Mouse (Mus musculus) inflammation-experienced regulatory T-cells, adult 6 months (primary cell): ENCODE data around the gene Rhof. TPM values are rescaled to one million over a fixed set of nuclear protein-coding genes. Genes with fewer than 3 reads are reported as not detected.

Source experiments
- ATAC-seq: one replicate; pipeline ENCODE4 v1.8.0; 2017
- polyA plus RNA-seq, 3 experiments: library from polyadenylated mRNA; unstranded; fragments of 100-300 nt; shearing (Covaris generic); gene quantifications; one replicate each; pipeline ENCODE4 v1.2.1; 2017

Gene Rhof
- 10 to 100 TPM; 62.4 to 71.7 (median 66.6) TPM for polyA plus RNA-seq

DNA sequence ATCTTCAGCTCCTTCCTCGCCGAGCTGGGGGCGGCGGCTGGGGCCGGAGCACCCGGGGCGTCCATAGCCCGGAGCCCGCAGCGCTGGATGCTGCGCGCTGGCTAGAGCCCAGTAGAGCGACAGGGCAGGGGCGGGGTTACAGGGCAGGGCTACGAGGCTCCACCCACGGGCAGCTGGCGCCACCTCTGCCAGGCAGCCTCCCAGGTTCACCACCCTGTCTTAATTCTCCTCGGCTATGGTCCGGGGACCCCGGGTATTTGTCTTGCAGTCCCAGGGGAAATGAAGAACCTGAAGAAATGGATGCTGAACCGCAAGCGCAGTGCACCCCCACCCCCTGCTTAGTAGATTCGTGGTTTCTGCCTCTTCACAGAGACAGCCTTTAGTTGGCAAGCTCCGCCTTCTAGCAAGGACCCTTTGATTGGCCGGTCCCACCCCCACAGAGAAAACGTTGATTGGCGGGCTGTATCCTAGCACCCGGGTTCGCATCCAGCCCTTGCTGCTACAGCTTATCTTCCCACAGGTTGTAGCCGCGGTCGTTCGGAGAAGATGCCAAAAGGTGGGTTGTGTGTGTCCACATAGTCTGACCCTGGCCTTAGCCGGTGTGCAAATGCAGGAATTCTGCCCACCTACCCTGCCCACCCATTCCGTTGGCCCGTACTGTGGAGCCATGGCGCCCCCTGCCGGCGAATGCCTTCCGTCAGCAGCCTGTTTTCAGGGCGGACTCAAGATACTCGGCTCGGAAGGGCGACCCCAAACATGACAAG is at the start of gene Rhof:
TSS of gene Rhof (minus strand) at position 385 of the 764 bp plus-strand sequence.
- peak; percentile 68 for ATAC-seq

DNA sequence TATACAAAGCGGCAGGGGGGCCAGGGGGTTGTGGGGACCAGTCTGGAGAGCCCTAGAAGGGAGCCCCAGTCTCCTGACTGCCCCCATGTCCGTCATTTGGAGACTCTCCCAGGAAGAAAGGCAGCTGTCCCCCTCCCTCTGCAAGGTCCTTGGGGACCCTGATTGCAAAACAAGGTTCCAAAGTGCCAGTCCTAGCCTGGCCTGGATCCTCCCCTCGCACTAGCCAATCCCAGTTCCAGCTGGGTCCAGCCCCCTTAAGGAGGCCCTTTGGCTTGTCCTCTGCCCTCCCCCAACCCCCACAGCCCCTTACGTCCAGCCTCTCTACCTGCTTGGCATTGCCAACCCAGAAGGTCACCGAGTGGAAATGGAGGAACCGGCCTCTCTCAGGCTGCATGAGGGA is 49.0 kb upstream of the Rhof start:
- no peak for ATAC-seq

DNA sequence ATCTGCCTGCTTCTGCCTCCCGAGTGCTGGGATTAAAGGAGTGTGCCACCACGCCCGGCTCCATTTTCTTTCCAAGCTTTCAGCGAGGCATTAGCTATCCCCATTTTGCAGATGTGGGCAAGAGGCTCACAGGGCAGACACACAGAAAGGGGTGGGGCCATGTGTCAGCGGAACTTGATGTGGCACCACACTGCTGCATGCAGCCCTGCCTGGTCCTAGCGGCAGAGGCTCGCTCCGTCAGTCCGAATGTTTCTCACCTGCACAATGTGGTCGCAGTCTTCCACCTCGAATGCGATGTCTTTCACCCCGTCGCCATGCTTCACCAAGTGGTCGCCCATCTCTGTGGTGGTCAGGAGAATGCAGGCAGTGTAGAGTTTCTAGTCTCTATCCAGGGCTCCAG is 47.9 kb upstream of the Rhof start:
- no peak for ATAC-seq

DNA sequence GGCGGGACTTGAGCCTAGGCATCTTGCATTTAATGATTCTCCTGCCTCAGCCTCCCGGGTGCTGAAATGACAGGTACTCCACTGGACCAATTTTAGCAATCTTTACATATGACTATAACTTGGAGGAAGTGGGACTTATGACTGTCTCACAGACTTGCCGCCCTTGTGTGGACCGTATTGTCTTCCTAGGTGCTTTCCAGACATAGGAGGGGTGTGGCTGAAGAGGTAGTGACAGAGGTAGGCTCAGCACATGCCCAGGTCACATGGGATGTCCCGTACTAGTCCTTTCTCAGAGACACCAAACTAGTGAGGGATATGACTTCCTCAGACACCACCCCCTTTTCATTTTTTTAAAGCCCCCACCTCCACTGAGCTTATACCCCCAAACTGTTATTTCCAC is 46.3 kb upstream of the Rhof start:
- ATAC-seq = no peak

DNA sequence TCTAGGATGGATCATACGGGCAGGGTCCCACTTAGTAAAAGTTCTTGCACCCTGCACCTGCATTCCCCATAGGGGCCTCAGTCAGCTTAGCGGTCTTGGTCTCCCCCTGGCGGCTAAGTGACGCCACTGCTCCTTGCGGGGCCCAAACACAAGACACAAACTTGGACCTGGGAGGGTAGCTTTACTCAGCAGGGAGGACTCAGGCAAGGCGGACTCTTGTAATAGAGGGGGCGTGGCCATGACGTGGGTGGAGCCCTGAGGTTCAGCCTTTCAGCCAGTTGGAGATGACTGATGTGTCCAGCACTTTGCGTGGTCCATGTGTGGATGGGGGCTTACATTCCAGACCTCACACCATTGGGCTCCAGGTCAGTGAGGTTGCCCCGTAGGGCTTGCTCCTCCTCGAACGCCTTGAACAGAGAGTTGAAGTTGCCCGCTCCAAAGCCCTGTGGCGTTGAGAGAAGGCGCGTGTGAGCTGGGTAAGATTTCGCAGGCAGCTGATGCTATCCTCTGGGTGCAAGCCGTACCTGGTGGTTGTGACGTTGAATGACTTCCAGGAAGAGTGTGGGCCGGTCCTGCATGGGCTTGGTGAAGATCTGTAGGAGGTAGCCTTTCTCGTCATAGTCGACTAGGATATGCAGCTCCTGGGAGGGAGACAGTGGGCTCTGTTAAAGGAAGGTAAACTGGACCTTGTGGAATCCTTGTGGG is 39.3 kb upstream of the Rhof start:
- ATAC-seq = peak; percentile 78

DNA sequence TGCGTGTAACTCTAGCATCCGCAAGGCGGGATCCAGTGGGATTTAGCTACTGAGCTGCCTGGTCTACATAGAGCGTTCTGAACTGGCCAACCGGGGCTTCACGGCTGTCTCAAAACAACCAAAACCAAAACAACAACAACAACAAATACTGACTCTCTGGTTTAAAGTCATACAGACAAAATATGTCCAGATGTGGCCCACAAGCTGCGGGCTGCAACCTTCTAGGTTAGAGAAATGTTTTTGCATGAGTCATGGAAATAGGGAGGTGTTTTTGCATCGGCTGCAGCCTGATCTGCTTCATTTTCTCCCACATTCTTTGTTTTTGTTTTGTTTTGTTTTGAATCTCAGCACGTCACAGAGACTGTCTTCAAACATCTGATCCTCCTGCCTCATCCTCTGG is 37.9 kb upstream of the Rhof start:
- no peak for ATAC-seq

DNA sequence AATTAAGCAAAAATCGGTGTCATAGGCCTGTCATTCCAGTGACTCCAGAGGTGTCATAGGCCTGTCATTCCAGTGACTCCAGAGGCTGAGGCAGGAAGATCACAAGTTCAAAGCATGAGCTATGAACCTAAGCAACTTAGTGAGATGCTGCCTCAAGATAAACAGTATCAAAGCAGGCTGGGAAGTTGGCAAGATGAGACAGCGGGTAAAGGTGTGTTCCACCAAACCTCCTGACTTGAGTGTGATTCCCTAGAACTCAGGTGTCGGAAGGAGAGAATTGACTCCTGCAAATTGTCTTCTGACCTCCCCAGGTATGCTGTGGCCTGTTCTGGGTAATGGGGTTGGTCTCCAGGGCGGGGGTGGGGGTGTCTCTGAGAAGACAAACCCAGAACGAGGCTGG is 36.8 kb upstream of the Rhof start, which contains the start of gene Psmd9:
TSS of gene Psmd9 (plus strand) at position 130 of the 400 bp plus-strand sequence.
- ATAC-seq = no peak

DNA sequence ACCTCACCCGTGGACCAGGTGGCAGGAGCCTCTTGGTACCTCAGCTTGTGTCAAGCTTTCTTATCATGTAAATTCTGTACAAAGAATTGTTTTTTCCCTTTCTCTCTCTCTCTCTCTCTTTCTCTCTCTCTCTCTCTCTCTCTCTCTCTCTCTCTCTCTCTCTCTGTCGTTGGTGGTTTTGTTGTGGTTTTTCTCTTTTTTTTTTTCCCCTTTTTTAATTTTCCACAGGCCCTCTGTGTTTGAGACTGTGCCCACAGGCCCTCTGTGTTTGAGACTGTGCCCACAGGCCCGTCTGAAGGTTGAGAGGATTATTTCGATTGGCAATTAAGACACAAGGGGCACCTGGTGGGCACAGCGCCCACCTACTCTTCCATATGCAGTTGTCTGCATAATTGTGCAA is 35.1 kb upstream of the Rhof start:
- no peak for ATAC-seq

DNA sequence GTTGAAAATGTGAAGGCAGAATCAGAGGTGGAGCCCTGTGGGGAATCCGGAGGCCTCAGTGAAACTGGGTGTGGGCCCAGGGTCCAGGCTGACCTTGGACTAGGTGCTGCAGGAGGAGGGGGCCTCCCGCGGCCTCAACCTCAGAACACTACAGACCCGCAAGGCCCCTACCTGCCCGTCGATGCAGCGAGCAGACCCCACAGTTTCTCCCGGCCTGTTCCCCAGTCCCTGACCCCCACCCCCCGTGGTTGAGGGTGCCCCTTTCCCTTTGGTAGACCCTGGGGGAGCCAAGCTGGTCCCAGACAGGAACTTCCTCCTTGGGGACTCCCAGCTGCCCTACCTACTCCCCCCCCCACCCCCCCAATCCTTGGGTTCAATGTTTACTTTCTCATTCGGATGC is 33.9 kb upstream of the Rhof start:
- no peak for ATAC-seq

DNA sequence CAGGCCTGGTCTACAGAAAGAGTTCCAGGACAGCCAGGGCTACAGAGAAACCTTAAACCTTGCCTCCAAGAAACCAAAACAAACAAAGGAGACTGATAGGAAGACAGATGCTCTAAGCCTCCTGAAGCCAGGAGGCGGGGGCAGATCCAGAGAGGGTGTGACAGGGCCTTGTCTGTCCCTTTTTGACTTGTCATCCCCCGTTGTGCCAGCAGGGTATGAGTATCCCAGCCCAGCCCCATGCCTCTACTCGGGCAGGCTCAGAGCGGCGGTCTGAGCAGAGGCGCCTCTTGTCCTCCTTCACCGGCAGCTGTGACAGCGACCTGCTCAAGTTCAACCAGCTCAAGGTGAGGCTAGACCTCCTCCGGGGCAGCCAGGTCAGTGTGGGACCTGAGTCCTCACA is 30.4 kb upstream of the Rhof start:
- no peak for ATAC-seq

DNA sequence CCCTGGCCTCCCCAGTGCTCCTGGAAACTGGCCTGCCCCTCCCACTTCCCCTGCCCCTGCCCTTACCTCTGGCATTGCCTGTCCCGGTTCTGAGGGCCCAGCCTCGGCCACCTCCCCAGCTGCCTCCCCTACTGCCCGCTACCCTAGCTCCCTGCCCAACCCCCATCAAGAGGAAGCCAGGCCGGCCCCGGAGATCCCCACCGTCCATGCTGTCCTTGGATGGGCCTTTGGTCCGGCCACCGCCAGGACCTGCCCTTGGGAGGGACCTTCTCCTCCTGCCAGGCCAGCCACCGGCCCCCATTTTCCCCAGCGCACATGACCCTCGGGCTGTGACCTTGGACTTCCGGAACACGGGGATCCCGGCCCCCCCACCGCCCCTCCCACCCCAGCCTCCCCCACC is 27.8 kb upstream of the Rhof start:
- no peak for ATAC-seq

DNA sequence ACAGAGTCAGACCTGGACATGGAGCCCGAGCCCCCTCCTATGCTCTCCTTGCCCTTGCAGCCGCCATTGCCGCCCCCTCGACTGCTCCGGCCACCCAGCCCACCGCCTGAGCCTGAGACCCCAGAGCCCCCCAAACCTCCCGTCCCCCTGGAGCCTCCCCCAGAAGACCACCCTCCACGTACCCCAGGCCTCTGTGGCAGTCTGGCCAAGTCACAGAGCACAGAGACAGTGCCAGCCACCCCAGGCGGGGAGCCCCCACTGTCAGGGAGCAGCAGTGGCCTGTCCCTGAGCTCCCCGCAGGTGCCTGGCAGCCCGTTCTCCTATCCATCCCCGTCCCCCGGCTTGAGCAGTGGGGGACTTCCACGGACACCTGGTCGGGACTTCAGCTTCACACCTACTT is 27.4 kb upstream of the Rhof start:
- ATAC-seq = no peak

DNA sequence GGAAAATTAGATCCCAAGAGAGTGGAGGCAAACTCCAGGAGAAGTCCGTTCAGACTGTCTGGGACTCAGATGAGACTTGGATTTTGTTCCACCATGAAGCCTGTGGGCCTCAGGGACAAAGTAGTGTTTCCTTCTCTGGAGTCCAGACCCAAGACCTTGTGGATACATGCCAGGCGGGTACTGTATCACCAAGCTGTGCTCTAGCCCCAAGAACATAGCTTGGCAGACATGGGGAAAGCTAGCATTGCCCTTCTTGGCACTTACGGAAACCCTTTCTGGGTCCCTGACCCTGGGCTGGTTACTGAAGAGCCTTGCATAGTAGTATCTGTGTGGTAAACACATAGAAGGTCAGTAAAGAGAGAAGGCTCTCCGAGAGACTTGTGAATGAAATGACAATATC is 27.0 kb upstream of the Rhof start:
- ATAC-seq = no peak

DNA sequence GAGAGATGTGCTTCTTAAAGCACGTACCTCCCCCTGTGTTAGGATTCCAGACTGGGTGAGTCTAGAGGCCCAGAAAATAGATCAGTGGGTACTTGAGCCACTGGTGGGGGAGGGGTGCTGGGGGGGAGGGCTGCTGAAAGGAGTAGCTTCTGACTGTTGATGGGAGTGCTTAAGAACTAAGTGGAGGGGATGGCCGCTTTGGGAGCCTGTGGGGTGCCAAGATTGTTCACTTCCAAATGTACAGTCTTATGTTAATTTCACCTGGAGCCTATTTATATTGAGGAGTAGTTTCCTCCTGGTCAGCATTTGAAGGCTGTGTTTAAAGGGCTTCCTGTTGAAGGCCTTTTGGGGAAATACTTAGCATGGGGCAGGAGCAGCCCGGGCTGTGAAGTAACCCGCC is 25.5 kb upstream of the Rhof start:
- no peak for ATAC-seq

DNA sequence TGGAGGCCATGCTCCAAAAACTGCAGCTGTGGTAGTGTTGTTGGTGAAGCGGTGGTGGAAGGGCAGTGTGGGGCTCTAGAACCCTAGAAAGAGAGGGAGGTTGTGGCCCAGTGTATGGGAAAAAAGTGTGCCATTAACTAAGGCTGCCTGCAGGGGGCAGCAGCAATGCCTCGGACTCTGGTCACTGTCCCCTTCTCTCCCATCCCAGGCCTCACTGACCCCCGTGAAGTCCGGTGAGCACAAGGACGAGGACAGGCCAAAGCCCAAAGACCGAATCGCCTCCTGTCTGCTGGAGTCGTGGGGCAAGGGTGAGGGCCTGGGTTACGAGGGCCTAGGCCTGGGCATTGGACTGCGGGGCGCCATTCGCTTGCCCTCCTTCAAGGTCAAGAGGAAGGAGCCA is 24.3 kb upstream of the Rhof start:
- no peak for ATAC-seq

DNA sequence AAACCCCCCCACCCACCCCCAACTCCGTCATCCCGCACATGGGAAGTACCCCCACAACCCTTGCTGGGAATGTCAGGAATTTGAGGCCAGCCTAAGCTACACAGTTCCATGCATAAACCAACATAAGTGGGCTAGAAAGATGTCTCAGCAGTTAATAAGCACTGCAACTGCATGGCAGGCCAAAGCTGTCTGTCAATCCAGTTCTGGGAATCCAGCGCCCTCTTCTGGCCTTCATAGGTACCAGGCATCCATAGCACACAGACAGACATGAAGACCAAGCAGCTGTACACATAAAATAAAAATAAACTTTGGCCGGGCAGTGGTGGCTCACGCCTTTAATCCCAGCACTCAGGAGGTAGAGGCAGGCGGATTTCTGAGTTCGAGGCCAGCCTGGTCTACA is 22.9 kb upstream of the Rhof start:
- no peak for ATAC-seq

DNA sequence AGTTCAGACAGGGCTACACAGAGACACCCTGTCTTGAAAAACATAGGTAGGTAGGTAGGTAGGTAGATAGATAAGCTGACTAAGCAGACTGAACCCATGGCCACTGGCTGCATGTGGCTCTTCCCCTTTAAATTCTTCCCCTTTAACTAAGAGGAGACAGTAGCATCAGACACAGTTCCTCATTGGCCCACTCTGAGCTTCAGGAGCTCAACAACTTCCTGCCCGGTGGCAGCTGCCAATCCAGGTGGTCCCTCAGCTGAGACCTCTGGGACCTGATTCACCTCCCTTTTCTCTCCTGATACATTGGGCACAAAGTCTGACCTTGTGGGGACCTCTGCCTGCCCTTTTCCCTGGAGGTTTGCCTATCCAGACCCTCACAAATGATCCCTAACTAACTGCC is 20.4 kb upstream of the Rhof start:
- no peak for ATAC-seq

DNA sequence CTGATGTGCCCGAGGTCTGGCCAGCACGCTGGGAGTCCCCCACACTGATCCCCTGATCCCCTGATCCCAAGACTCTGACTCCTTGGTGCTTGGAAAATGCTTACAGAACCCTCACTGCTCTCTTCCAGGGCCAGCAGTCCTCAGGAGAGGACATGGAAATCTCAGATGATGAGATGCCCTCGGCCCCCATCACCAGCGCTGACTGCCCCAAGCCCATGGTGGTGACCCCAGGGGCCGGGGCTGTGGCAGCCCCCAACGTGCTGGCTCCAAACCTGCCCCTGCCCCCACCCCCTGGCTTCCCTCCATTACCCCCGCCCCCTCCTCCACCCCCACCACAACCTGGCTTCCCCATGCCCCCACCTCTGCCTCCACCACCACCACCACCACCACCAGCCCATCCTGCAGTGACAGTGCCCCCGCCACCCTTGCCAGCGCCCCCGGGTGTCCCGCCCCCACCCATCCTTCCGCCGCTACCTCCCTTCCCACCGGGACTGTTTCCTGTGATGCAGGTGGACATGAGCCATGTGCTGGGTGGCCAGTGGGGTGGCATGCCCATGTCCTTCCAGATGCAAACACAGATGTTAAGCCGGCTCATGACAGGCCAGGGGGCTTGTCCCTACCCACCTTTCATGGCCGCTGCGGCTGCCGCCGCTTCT is 19.3 kb upstream of the Rhof start:
- ATAC-seq = no peak

DNA sequence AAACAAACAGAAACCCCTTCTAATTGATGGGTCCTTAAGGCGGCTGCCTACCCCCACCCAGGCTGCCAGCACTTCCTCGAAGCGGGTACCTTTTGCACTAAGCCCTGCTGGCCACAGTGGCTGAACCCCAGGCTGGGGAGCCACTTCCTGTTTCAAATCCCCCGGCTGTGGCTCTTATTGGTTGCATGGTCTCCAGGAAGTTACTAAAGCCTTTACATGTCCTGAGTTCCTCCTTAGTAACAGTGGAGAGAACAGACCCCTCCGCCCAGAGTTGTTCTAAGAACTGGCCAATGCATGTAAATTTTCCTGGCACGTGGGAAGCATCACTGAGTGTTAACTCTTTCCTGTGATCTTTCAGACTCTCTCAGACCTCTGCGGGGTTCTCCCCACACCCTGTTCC is 18.6 kb upstream of the Rhof start:
- ATAC-seq = peak; percentile 78

DNA sequence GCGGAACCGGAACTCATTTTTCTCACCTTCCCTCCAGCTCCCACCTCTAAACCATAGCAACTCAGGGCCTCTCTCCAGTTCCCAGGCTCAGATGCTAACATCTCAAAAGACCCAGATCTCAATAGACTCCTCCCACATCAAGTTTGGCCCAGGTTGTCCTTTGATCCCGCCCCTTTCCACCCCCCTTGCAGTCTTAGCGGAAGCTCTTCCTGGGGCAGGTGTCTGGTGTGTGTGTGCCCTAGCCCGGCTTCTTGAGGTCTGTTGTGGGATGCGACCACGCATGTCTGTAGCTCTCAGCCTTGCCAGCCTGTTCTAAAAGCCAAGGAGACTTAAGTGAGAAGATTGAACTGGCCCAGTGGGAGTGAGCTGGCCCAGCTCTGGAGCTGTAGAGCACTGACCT is 18.1 kb upstream of the Rhof start:
- peak; percentile 78 for ATAC-seq

DNA sequence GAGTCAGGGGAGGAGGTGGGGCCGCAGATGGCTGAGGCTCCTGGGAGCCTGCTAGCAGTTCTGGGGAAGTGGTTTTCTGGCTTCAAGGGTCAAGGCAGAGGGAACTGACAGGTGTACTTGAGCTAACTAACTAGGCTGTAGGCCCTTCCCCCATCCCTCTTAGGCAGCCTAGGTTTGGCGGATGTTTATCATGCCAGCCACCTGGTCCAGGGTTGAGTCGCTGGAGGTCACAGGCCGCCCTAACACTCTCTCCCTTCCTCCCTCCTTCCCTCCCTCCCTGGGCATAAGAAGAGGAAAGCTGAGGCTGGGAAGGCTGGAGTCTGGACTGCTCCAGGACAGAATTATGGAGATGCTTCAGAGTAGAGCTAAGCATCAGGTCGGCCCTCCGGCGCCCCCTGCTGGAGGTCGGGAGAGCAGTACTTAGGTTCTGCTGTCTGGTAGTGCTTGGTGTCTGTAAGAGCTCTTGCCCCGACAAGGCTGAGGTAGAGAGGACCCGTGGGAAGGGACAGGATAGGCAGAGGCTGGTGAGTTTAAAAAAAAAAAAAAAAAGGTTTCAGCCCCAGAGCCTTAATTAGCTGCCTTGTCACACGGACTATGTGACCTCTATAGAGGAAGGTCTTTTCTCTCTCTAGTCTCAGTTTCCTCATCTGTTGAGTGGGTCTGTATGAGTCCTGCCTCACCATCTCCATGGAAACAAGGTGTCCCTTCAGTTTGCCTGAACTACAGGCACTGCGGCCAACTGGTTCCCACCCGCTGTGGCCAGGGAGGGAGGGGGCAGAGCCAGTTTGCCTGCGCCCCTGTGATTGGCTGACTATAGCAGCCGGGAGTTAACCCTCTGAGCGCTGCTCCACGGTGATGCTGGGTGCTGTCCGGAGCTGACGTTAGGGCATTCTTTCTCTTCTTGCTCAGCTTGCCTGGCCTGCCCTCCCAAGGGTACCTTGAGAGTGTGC is 17.2 kb upstream of the Rhof start:
- peak; percentile 61 for ATAC-seq

DNA sequence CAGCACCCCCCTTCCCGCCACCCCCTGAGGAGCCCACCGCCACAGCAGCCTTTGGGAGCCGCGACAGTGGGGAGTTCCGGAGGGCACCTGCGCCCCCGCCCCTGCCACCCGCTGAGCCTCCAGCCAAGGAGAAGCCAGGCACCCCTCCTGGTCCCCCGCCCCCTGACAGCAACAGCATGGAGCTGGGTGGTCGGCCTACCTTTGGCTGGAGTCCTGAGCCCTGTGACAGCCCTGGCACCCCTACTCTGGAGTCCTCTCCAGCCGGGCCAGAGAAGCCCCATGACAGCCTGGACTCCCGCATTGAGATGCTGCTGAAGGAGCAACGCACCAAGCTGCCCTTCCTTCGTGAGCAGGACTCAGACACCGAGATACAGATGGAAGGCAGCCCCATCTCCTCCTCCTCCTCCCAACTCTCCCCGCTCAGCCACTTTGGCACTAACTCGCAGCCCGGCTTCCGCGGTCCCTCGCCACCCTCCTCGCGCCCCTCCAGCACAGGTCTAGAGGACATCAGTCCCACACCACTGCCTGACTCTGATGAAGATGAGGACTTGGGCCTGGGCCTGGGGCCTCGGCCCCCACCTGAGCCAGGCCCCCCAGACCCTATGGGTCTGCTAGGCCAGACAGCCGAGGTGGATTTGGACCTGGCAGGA is 15.7 kb upstream of the Rhof start:
- no peak for ATAC-seq
